Mouse (Mus musculus): ENCODE measurements around the gene Smyd3. TPM values are rescaled to one million over a fixed set of nuclear protein-coding genes. Genes with fewer than 3 reads are reported as not detected.

Smyd3 gene
- polyA plus RNA-seq, 1 experiment from 2014 or later = 3.7 TPM

- Histone ChIP-seq H3K27ac (no peak overlapping the region), H3K4me3 (ENCODE audit: inconsistent target) (no peak overlapping the region), H3K79me2 (ENCODE audit: inconsistent target) (no peaks in the 10 kb centered on the region), H3K36me3 (ENCODE audit: inconsistent target) (no peaks in the 10 kb centered on the region)
- WGBS (ENCODE audit: missing documents) = 94% methylated on average over 8 of the region's 8 CpGs
Observed at GRCm38 (mm10) chr1:179243554-179243953, 274.3 kb downstream of the Smyd3 start.

- Histone ChIP-seq H3K4me3 (ENCODE audit: inconsistent target) (no peak overlapping the region), H3K36me3 (ENCODE audit: inconsistent target) (no peaks in the 10 kb centered on the region), H3K79me2 (ENCODE audit: inconsistent target) (no peaks in the 10 kb centered on the region), H3K27ac (no peak overlapping the region)
- WGBS (ENCODE audit: missing documents) = 91% methylated on average over 6 of the region's 6 CpGs
Observed at GRCm38 (mm10) chr1:179240663-179241279, 277.1 kb downstream of the Smyd3 start.

GRCm38 (mm10) chr1:179238639-179239038 is 279.2 kb downstream of the Smyd3 start:
- H3K4me3 ChIP-seq (ENCODE audit: inconsistent target) = no peak overlapping the region
- no peaks in the 10 kb centered on the region for H3K36me3 ChIP-seq (ENCODE audit: inconsistent target)
- 79% methylated on average over 2 of the region's 2 CpGs for WGBS (ENCODE audit: missing documents)
- H3K27ac ChIP-seq = no peak overlapping the region
- no peaks in the 10 kb centered on the region for H3K79me2 ChIP-seq (ENCODE audit: inconsistent target)

- H3K27ac ChIP-seq = no peak overlapping the region
- H3K36me3 ChIP-seq (ENCODE audit: inconsistent target) = no peaks in the 10 kb centered on the region
- WGBS (ENCODE audit: missing documents) = 74% methylated on average over 7 of the region's 7 CpGs
- no peak overlapping the region for H3K4me3 ChIP-seq (ENCODE audit: inconsistent target)
- H3K79me2 ChIP-seq (ENCODE audit: inconsistent target) = no peaks in the 10 kb centered on the region
Observed at GRCm38 (mm10) chr1:179237989-179238388, 279.9 kb downstream of the Smyd3 start.

GRCm38 (mm10) chr1:179236217-179236840 is 281.5 kb downstream of the Smyd3 start:
- 85% methylated on average over 8 of the region's 8 CpGs for WGBS (ENCODE audit: missing documents)
- Histone ChIP-seq H3K79me2 (ENCODE audit: inconsistent target) (no peaks in the 10 kb centered on the region), H3K27ac (no peak overlapping the region), H3K36me3 (ENCODE audit: inconsistent target) (no peaks in the 10 kb centered on the region), H3K4me3 (ENCODE audit: inconsistent target) (no peak overlapping the region)

GRCm38 (mm10) chr1:179231777-179232661 is 285.8 kb downstream of the Smyd3 start:
- Histone ChIP-seq H3K27ac (no peak overlapping the region), H3K79me2 (ENCODE audit: inconsistent target) (no peaks in the 10 kb centered on the region), H3K4me3 (ENCODE audit: inconsistent target) (no peak overlapping the region), H3K36me3 (ENCODE audit: inconsistent target) (no peaks in the 10 kb centered on the region)
- WGBS (ENCODE audit: missing documents) = 71% methylated on average over 13 of the region's 13 CpGs

- Histone ChIP-seq H3K36me3 (ENCODE audit: inconsistent target) (no peaks in the 10 kb centered on the region), H3K27ac (no peak overlapping the region), H3K79me2 (ENCODE audit: inconsistent target) (no peaks in the 10 kb centered on the region), H3K4me3 (ENCODE audit: inconsistent target) (no peak overlapping the region)
- 70% methylated on average over 3 of the region's 3 CpGs for WGBS (ENCODE audit: missing documents)
Observed at GRCm38 (mm10) chr1:179229515-179229914, 288.3 kb downstream of the Smyd3 start.

GRCm38 (mm10) chr1:179220290-179220689 is 297.6 kb downstream of the Smyd3 start:
- Histone ChIP-seq H3K36me3 (ENCODE audit: inconsistent target) (no peaks in the 10 kb centered on the region), H3K4me3 (ENCODE audit: inconsistent target) (no peak overlapping the region), H3K27ac (no peak overlapping the region), H3K79me2 (ENCODE audit: inconsistent target) (no peaks in the 10 kb centered on the region)
- WGBS (ENCODE audit: missing documents) = 92% methylated on average over 1 of the region's 1 CpGs

- H3K36me3 ChIP-seq (ENCODE audit: inconsistent target) = no peaks in the 10 kb centered on the region
- H3K79me2 ChIP-seq (ENCODE audit: inconsistent target) = no peaks in the 10 kb centered on the region
- no peak overlapping the region for H3K27ac ChIP-seq
- WGBS (ENCODE audit: missing documents) = 54% methylated on average over 5 of the region's 5 CpGs
- no peak overlapping the region for H3K4me3 ChIP-seq (ENCODE audit: inconsistent target)
Observed at GRCm38 (mm10) chr1:179218061-179218460, 299.8 kb downstream of the Smyd3 start.

- no peaks in the 10 kb centered on the region for H3K79me2 ChIP-seq (ENCODE audit: inconsistent target)
- WGBS (ENCODE audit: missing documents) = 88% methylated on average over 4 of the region's 4 CpGs
- H3K4me3 ChIP-seq (ENCODE audit: inconsistent target) = no peak overlapping the region
- H3K27ac ChIP-seq = no peak overlapping the region
- no peaks in the 10 kb centered on the region for H3K36me3 ChIP-seq (ENCODE audit: inconsistent target)
Observed at GRCm38 (mm10) chr1:179217036-179217435, 300.8 kb downstream of the Smyd3 start.

- Histone ChIP-seq H3K79me2 (ENCODE audit: inconsistent target) (no peaks in the 10 kb centered on the region), H3K36me3 (ENCODE audit: inconsistent target) (no peaks in the 10 kb centered on the region), H3K4me3 (ENCODE audit: inconsistent target) (no peak overlapping the region), H3K27ac (no peak overlapping the region)
- 96% methylated on average over 9 of the region's 9 CpGs for WGBS (ENCODE audit: missing documents)
Observed at GRCm38 (mm10) chr1:179213381-179213780, 304.5 kb downstream of the Smyd3 start.

GRCm38 (mm10) chr1:179212295-179212694 is 305.5 kb downstream of the Smyd3 start:
- Histone ChIP-seq H3K79me2 (ENCODE audit: inconsistent target) (no peaks in the 10 kb centered on the region), H3K27ac (no peak overlapping the region), H3K4me3 (ENCODE audit: inconsistent target) (no peak overlapping the region), H3K36me3 (ENCODE audit: inconsistent target) (no peaks in the 10 kb centered on the region)
- whole genome bisulfite sequencing (ENCODE audit: missing documents) = 59% methylated on average over 7 of the region's 7 CpGs

- H3K4me3 ChIP-seq (ENCODE audit: inconsistent target) = no peak overlapping the region
- no peaks in the 10 kb centered on the region for H3K79me2 ChIP-seq (ENCODE audit: inconsistent target)
- H3K36me3 ChIP-seq (ENCODE audit: inconsistent target) = no peaks in the 10 kb centered on the region
- WGBS (ENCODE audit: missing documents) = 51% methylated on average over 4 of the region's 4 CpGs
- no peak overlapping the region for H3K27ac ChIP-seq
Observed at GRCm38 (mm10) chr1:179211313-179211712, 306.5 kb downstream of the Smyd3 start.

GRCm38 (mm10) chr1:179207846-179208595 is 309.8 kb downstream of the Smyd3 start:
- 96% methylated on average over 11 of the region's 12 CpGs for WGBS (ENCODE audit: missing documents)
- no peak overlapping the region for H3K27ac ChIP-seq
- no peaks in the 10 kb centered on the region for H3K36me3 ChIP-seq (ENCODE audit: inconsistent target)
- H3K79me2 ChIP-seq (ENCODE audit: inconsistent target) = no peaks in the 10 kb centered on the region
- H3K4me3 ChIP-seq (ENCODE audit: inconsistent target) = no peak overlapping the region

Data from macrophage (primary cell).